Mouse (Mus musculus) brain, embryonic 14.5 days (tissue): ENCODE data around the gene Col8a2.

Experiments
- CTCF ChIP-seq: fragments of 200-500 bp; IDR thresholded peaks from 2 replicates; pipeline ENCODE4 v1.5.1; 2012; ENCODE audit warnings: inconsistent platforms, mild to moderate bottlenecking, moderate library complexity, borderline replicate concordance; ENCODE audit not compliant: insufficient read depth, insufficient read length; ENCODE audit errors: extremely low read depth
- POLR2A ChIP-seq: fragments of 200-500 bp; IDR thresholded peaks from 2 replicates; pipeline ENCODE4 v1.6.1; 2012; ENCODE audit warnings: mild to moderate bottlenecking, inconsistent platforms, borderline replicate concordance; ENCODE audit not compliant: poor library complexity, insufficient read depth, insufficient read length, severe bottlenecking; ENCODE audit errors: extremely low read depth

- TF ChIP-seq POLR2A, result no peak
- TF ChIP-seq CTCF, result no peak
These were observed 52.9 kb downstream of the Col8a2 start for GRCm38 (mm10) chr4:126339461-126339860.
